In genomic region chr9:109080516-109080915, GRCm38 (mm10) we compare ENCODE assay signal across 12 mouse cellular contexts. TPM values are rescaled to one million over a fixed set of nuclear protein-coding genes. Genes with fewer than 3 reads are reported as not detected.
A peak's percentile ranks its signal among the peaks of the same experiment; 100 is the strongest.
DNase-seq lines count a peak whose midpoint lies in the region; ATAC-seq and TF ChIP-seq lines count a peak whose summit lies in the region.
"Had no signal": no experiment of that assay in that cellular context is flagged by ENCODE, and none has a peak within 500 bp of the region (broad histone marks: within the 10 kb centered on the region; RNA-seq: fewer than 3 reads in every experiment).

No protein-coding gene starts in this region.

- 92% methylated on average over 3 of the region's 3 CpGs for whole genome bisulfite sequencing in kidney, embryonic 14.5 days
- WGBS in kidney, adult 2 months, result 85% methylated on average over 3 of the region's 3 CpGs
- WGBS in stomach, embryonic 14.5 days, result 92% methylated on average over 3 of the region's 3 CpGs
- 91% methylated on average over 3 of the region's 3 CpGs for WGBS in stomach, postnatal 0 days
- WGBS in liver, embryonic 14.5 days (ENCODE audit: insufficient replicate concordance), result 83% methylated on average over 3 of the region's 3 CpGs

- no peak for TF ChIP-seq CTCF in kidney, adult 2 months (conservative IDR thresholded peaks at IDR 0.05; ENCODE audit: insufficient read depth, insufficient read length, low read depth, low read length)
- TF ChIP-seq CTCF in stomach, postnatal 0 days (IDR thresholded peaks at IDR 0.05; ENCODE audit: low read depth), result no peak
- TF ChIP-seq CTCF in liver, embryonic 14.5 days (IDR thresholded peaks at IDR 0.05; ENCODE audit: low read depth), result no peak

- no peak for TF ChIP-seq POLR2A in kidney, adult 2 months (IDR thresholded peaks at IDR 0.05; ENCODE audit: low read depth, low read length)

- peaks cover 21% of the 10 kb centered on the region for H3K36me3 ChIP-seq in kidney, embryonic 14.5 days (ENCODE audit: control insufficient read depth, insufficient read depth, low read length)
- H3K36me3 ChIP-seq in kidney, adult 2 months (ENCODE audit: control insufficient read depth, insufficient read depth, low read length), result no peaks in the 10 kb centered on the region
- peaks cover 4% of the 10 kb centered on the region for H3K36me3 ChIP-seq in stomach, embryonic 14.5 days (ENCODE audit: control insufficient read depth, insufficient read depth, low read length)
- no peaks in the 10 kb centered on the region for H3K36me3 ChIP-seq in stomach, postnatal 0 days (ENCODE audit: control insufficient read depth, insufficient read depth, low read length)
- peaks cover 9% of the 10 kb centered on the region for H3K36me3 ChIP-seq in liver, embryonic 14.5 days (replicated peaks; ENCODE audit: control insufficient read depth, insufficient read depth, low read depth)

- H3K27me3 ChIP-seq in kidney, embryonic 14.5 days (ENCODE audit: control insufficient read depth, insufficient read depth, low read length), result no peaks in the 10 kb centered on the region
- no peaks in the 10 kb centered on the region for H3K27me3 ChIP-seq in kidney, adult 2 months (replicated peaks; ENCODE audit: control insufficient read depth, insufficient read depth, low read length)
- H3K27me3 ChIP-seq in stomach, embryonic 14.5 days (ENCODE audit: control insufficient read depth, insufficient read depth, low read length), result no peaks in the 10 kb centered on the region
- no peaks in the 10 kb centered on the region for H3K27me3 ChIP-seq in stomach, postnatal 0 days (ENCODE audit: control insufficient read depth, insufficient read depth, low read length)
- H3K27me3 ChIP-seq in liver, embryonic 14.5 days (ENCODE audit: control insufficient read depth, insufficient read depth, low read length), result no peaks in the 10 kb centered on the region
- H3K27me3 ChIP-seq: megakaryocyte, embryonic 14.5 days had no signal

- H3K9me3 ChIP-seq in kidney, embryonic 14.5 days (ENCODE audit: control insufficient read depth, low read length), result no peaks in the 10 kb centered on the region
- H3K9me3 ChIP-seq in stomach, embryonic 14.5 days (ENCODE audit: control insufficient read depth, low read depth, low read length), result no peaks in the 10 kb centered on the region
- H3K9me3 ChIP-seq in stomach, postnatal 0 days (ENCODE audit: control insufficient read depth, low read length), result no peaks in the 10 kb centered on the region
- no peaks in the 10 kb centered on the region for H3K9me3 ChIP-seq in liver, embryonic 14.5 days (ENCODE audit: control insufficient read depth, low read length)
- H3K9me3 ChIP-seq: megakaryocyte, embryonic 14.5 days had no signal

- DNase-seq in kidney, adult 2 months, result no peak
- no peak for DNase-seq in stomach, postnatal 0 days (ENCODE audit: low spot score)
- DNase-seq in liver, embryonic 14.5 days (ENCODE audit: low read depth in 3 of 3, low spot score in 3 of 3), result no peak
- no peak for DNase-seq in left cerebral cortex, postnatal 25 days (ENCODE audit: low spot score in 2 of 2)
- DNase-seq in frontal cortex, postnatal 36 days (ENCODE audit: low spot score in 2 of 2), result no peak
- DNase-seq: cerebellum, postnatal 36 days; heart, adult 18-20 months; heart, postnatal 10 days had no signal

- TF ChIP-seq EP300 in stomach, postnatal 0 days (optimal IDR thresholded peaks at IDR 0.05), result no peak
- no peak for TF ChIP-seq EP300 in liver, embryonic 14.5 days (IDR thresholded peaks at IDR 0.05; ENCODE audit: low read depth)

- H3K9ac ChIP-seq in kidney, embryonic 14.5 days (ENCODE audit: low read depth, low read length), result no peak overlapping the region
- no peak overlapping the region for H3K9ac ChIP-seq in stomach, embryonic 14.5 days (replicated peaks; ENCODE audit: low read depth, low read length)
- no peak overlapping the region for H3K9ac ChIP-seq in stomach, postnatal 0 days (ENCODE audit: low read length)
- no peak overlapping the region; the same call in 1 of the 2 replicates for H3K9ac ChIP-seq in liver, embryonic 14.5 days (replicated peaks)

- no peak for ATAC-seq in kidney, embryonic 14.5 days (ENCODE audit: low FRiP score, low TSS enrichment)
- no peak for ATAC-seq in stomach, embryonic 14.5 days (ENCODE audit: insufficient number of reproducible peaks, insufficient read depth, low FRiP score, low read depth)
- ATAC-seq in stomach, postnatal 0 days (ENCODE audit: low FRiP score, low TSS enrichment), result no peak
- ATAC-seq in liver, embryonic 14.5 days (ENCODE audit: insufficient read depth), result no peak

- H3K4me2 ChIP-seq in kidney, embryonic 14.5 days (replicated peaks; ENCODE audit: low read depth, low read length), result peak overlapping the region; percentile 75; the same call in 1 of the 2 replicates
- H3K4me2 ChIP-seq in stomach, embryonic 14.5 days (replicated peaks; ENCODE audit: low read depth, low read length), result 0 out of 2 replicates have a peak overlapping the region, but pooled peaks have one; percentile 54
- no peak overlapping the region for H3K4me2 ChIP-seq in stomach, postnatal 0 days (replicated peaks; ENCODE audit: low read depth)
- peak overlapping the region; percentile 91 for H3K4me2 ChIP-seq in liver, embryonic 14.5 days (ENCODE audit: low read depth)

- intact Hi-C loops in left cerebral cortex, postnatal 25 days (cut with DNase I), result no loop called here

- H3K4me1 ChIP-seq in kidney, embryonic 14.5 days (ENCODE audit: control insufficient read depth, insufficient read depth, low read length), result peaks cover 10% of the 10 kb centered on the region
- H3K4me1 ChIP-seq in kidney, adult 2 months (ENCODE audit: control insufficient read depth, insufficient read depth, low read length), result peaks cover 4% of the 10 kb centered on the region; the same call in 1 of the 2 replicates
- H3K4me1 ChIP-seq in stomach, embryonic 14.5 days (ENCODE audit: control insufficient read depth, insufficient read depth, low read length), result peaks cover 16% of the 10 kb centered on the region; the same call in 1 of the 2 replicates
- no peaks in the 10 kb centered on the region for H3K4me1 ChIP-seq in stomach, postnatal 0 days (replicated peaks; ENCODE audit: control insufficient read depth, insufficient read depth)
- peaks cover 7 to 9% of the 10 kb centered on the region in 2 experiments for H3K4me1 ChIP-seq in liver, embryonic 14.5 days (replicated peaks; ENCODE audit: control insufficient read depth in 2 of 2, insufficient read depth in 2 of 2, low read length in 1 of 2)

- no peak overlapping the region for H3K27ac ChIP-seq in kidney, embryonic 14.5 days (ENCODE audit: low read depth, low read length)
- H3K27ac ChIP-seq in kidney, adult 2 months (ENCODE audit: insufficient read depth, low read depth, low read length), result no peak overlapping the region
- no peak overlapping the region for H3K27ac ChIP-seq in stomach, embryonic 14.5 days (ENCODE audit: low read length)
- H3K27ac ChIP-seq in stomach, postnatal 0 days (replicated peaks), result no peak overlapping the region
- no peak overlapping the region for H3K27ac ChIP-seq in liver, embryonic 14.5 days
- H3K27ac ChIP-seq: kidney, postnatal 0 days had no signal

- no peak overlapping the region; the same call in 1 of the 2 replicates for H3K4me3 ChIP-seq in kidney, embryonic 14.5 days (ENCODE audit: low read length)
- H3K4me3 ChIP-seq in kidney, adult 2 months (ENCODE audit: insufficient read depth, low read depth, low read length), result no peak overlapping the region
- no peak overlapping the region for H3K4me3 ChIP-seq in stomach, embryonic 14.5 days (ENCODE audit: low read depth, low read length)
- no peak overlapping the region for H3K4me3 ChIP-seq in stomach, postnatal 0 days (ENCODE audit: low read depth, low read length)
- peak overlapping the region in 1 of 2 experiments; percentile 87; a peak in 2 of 4 replicates for H3K4me3 ChIP-seq in liver, embryonic 14.5 days (ENCODE audit: insufficient read depth in 1 of 2, low read depth in 2 of 2, low read length in 2 of 2)

RNA-seq across cellular contexts. Expression of gene Ccdc51, which starts 1.8 kb away (rescaled TPM):
- 13.5 and 14.7 TPM in 2 replicates for polyA plus RNA-seq in kidney, embryonic 14.5 days (2014; fragmentation: Nextera tagmentation; extraction: Ambion mirVana)
- 11.4 and 11.7 TPM in 2 replicates for polyA plus RNA-seq in kidney, adult 2 months (2012; rRNA removed)
- polyA plus RNA-seq in stomach, embryonic 14.5 days (2014; fragmentation: Nextera tagmentation; extraction: Ambion mirVana), result 12.9 and 13.1 TPM in 2 replicates
- 8.9 and 9.9 TPM in 2 replicates for polyA plus RNA-seq in stomach, postnatal 0 days (2015; fragmentation: Nextera tagmentation; extraction: Ambion mirVana)
- polyA plus RNA-seq in liver, embryonic 14.5 days (2012; rRNA removed), result 5.4 and 7.1 TPM in 2 replicates
- polyA plus RNA-seq in liver, embryonic 14.5 days (2014; fragmentation: Nextera tagmentation; extraction: Ambion mirVana), result 12.1 and 14.9 TPM in 2 replicates
- total RNA-seq in left cerebral cortex, postnatal 25 days (2021), result 1 to 10 TPM; 7.2 to 8.0 TPM

RNA-seq across cellular contexts. Expression of gene Tma7, which starts 1.9 kb away (rescaled TPM):
- 687 and 868 TPM in 2 replicates for polyA plus RNA-seq in kidney, embryonic 14.5 days (2014; fragmentation: Nextera tagmentation; extraction: Ambion mirVana)
- polyA plus RNA-seq in kidney, adult 2 months (2012; rRNA removed), result 42.4 and 80.7 TPM in 2 replicates
- 633 and 676 TPM in 2 replicates for polyA plus RNA-seq in stomach, embryonic 14.5 days (2014; fragmentation: Nextera tagmentation; extraction: Ambion mirVana)
- polyA plus RNA-seq in stomach, postnatal 0 days (2015; fragmentation: Nextera tagmentation; extraction: Ambion mirVana), result 416 and 424 TPM in 2 replicates
- 37.4 and 92.4 TPM in 2 replicates for polyA plus RNA-seq in liver, embryonic 14.5 days (2012; rRNA removed)
- 470 and 504 TPM in 2 replicates for polyA plus RNA-seq in liver, embryonic 14.5 days (2014; fragmentation: Nextera tagmentation; extraction: Ambion mirVana)
- 100 to 1,000 TPM; 365 to 371 TPM for total RNA-seq in left cerebral cortex, postnatal 25 days (2021)

RNA-seq across cellular contexts. Expression of gene Atrip, which starts 6.6 kb away (rescaled TPM):
- 20.5 and 30.7 TPM in 2 replicates for polyA plus RNA-seq in kidney, embryonic 14.5 days (2014; fragmentation: Nextera tagmentation; extraction: Ambion mirVana)
- polyA plus RNA-seq in kidney, adult 2 months (2012; rRNA removed), result 20.2 and 20.9 TPM in 2 replicates
- polyA plus RNA-seq in stomach, embryonic 14.5 days (2014; fragmentation: Nextera tagmentation; extraction: Ambion mirVana), result 27.2 and 29.3 TPM in 2 replicates
- 10.8 and 11.3 TPM in 2 replicates for polyA plus RNA-seq in stomach, postnatal 0 days (2015; fragmentation: Nextera tagmentation; extraction: Ambion mirVana)
- 5.3 and 6.5 TPM in 2 replicates for polyA plus RNA-seq in liver, embryonic 14.5 days (2012; rRNA removed)
- 9.0 TPM in 2 replicates for polyA plus RNA-seq in liver, embryonic 14.5 days (2014; fragmentation: Nextera tagmentation; extraction: Ambion mirVana)
- 10 to 100 TPM; 25.8 to 28.5 TPM for total RNA-seq in left cerebral cortex, postnatal 25 days (2021)

RNA-seq across cellular contexts. Expression of gene Plxnb1, which starts 14.7 kb away (rescaled TPM):
- 10.5 and 17.0 TPM in 2 replicates for polyA plus RNA-seq in kidney, embryonic 14.5 days (2014; fragmentation: Nextera tagmentation; extraction: Ambion mirVana)
- polyA plus RNA-seq in kidney, adult 2 months (2012; rRNA removed), result 16.7 and 21.7 TPM in 2 replicates
- 15.8 and 17.5 TPM in 2 replicates for polyA plus RNA-seq in stomach, embryonic 14.5 days (2014; fragmentation: Nextera tagmentation; extraction: Ambion mirVana)
- polyA plus RNA-seq in stomach, postnatal 0 days (2015; fragmentation: Nextera tagmentation; extraction: Ambion mirVana), result 3.0 and 3.7 TPM in 2 replicates
- 4.3 and 4.7 TPM in 2 replicates for polyA plus RNA-seq in liver, embryonic 14.5 days (2012; rRNA removed)
- 2.8 and 2.9 TPM in 2 replicates for polyA plus RNA-seq in liver, embryonic 14.5 days (2014; fragmentation: Nextera tagmentation; extraction: Ambion mirVana)
- 10 to 100 TPM; 66.3 to 69.9 TPM for total RNA-seq in left cerebral cortex, postnatal 25 days (2021)

RNA-seq across cellular contexts. Expression of gene Trex1, which starts 21.0 kb away (rescaled TPM):
- polyA plus RNA-seq in kidney, embryonic 14.5 days (2014; fragmentation: Nextera tagmentation; extraction: Ambion mirVana), result 12.6 and 13.3 TPM in 2 replicates
- 45.2 and 46.7 TPM in 2 replicates for polyA plus RNA-seq in kidney, adult 2 months (2012; rRNA removed)
- polyA plus RNA-seq in stomach, embryonic 14.5 days (2014; fragmentation: Nextera tagmentation; extraction: Ambion mirVana), result 11.6 and 12.2 TPM in 2 replicates
- 13.3 and 15.8 TPM in 2 replicates for polyA plus RNA-seq in stomach, postnatal 0 days (2015; fragmentation: Nextera tagmentation; extraction: Ambion mirVana)
- 12.0 and 14.1 TPM in 2 replicates for polyA plus RNA-seq in liver, embryonic 14.5 days (2012; rRNA removed)
- polyA plus RNA-seq in liver, embryonic 14.5 days (2014; fragmentation: Nextera tagmentation; extraction: Ambion mirVana), result 5.0 and 6.1 TPM in 2 replicates
- 10 to 100 TPM; 12.7 to 13.0 TPM for total RNA-seq in left cerebral cortex, postnatal 25 days (2021)
